Mouse (Mus musculus): ENCODE measurements at regions not wholly inside any gene's neighbourhood (a gene's known extent, or its start where the extent isn't known, plus 50 kb on each side); places are given as distances from the start of the nearest gene placed in this dataset.

GRCm38 (mm10) chr10:98562297-98562912 lies 351.8 kb upstream of the Atp2b1 start:
- no peak for DNase-seq (ENCODE audit: low spot score in 2 of 2)

GRCm38 (mm10) chr10:98572782-98573536 lies 341.2 kb upstream of the Atp2b1 start:
- no peak for DNase-seq (ENCODE audit: low spot score in 2 of 2)

- DNase-seq (ENCODE audit: low spot score in 2 of 2): no peak
These were observed 337.2 kb upstream of the Atp2b1 start for GRCm38 (mm10) chr10:98577040-98577439.

DNA sequence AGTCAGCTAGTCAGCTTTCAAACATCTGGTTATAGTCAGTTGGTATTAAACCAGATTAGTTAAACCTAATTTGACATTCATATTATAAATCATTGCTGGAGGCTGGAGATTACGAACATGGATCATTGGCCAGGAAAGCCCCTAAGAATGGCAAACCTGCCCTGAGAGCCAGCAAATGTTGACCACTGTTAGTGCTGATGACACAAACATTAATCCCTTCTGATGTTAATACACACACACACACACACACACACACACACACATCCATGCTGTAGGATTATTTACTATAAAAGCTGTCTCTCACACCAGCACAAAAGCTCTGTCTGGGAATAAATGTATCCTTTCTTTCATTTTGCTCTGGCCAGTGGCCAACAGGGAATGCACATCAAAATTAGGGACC lies 329.4 kb upstream of the Atp2b1 start:
- no peak for DNase-seq (ENCODE audit: low spot score in 2 of 2)

DNA sequence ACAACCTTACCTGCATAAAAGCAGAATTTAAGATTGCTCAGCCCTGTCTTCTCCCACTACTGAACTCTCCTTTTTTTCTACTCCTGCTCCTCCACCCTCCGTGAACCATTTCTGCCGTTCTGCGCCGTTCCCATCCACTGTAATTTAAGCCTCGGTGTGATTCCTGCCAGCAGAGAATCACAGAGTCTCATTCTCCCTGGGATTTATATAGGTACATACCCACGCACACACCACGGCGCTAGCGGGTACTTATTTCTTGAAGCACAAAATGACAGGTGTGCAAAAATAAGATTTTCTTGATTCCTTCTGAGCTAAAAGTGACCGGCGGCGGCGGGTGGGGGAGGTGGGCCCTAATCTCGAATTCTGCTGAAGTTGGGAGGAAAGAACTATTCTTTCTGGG lies 324.5 kb upstream of the Atp2b1 start:
- DNase-seq (ENCODE audit: low spot score in 2 of 2): no peak

- DNase-seq (ENCODE audit: low spot score in 2 of 2): no peak
These were observed 322.1 kb upstream of the Atp2b1 start for GRCm38 (mm10) chr10:98592154-98592553.

GRCm38 (mm10) chr10:98593910-98594309 lies 320.3 kb upstream of the Atp2b1 start:
- DNase-seq (ENCODE audit: low spot score in 2 of 2): no peak

DNA sequence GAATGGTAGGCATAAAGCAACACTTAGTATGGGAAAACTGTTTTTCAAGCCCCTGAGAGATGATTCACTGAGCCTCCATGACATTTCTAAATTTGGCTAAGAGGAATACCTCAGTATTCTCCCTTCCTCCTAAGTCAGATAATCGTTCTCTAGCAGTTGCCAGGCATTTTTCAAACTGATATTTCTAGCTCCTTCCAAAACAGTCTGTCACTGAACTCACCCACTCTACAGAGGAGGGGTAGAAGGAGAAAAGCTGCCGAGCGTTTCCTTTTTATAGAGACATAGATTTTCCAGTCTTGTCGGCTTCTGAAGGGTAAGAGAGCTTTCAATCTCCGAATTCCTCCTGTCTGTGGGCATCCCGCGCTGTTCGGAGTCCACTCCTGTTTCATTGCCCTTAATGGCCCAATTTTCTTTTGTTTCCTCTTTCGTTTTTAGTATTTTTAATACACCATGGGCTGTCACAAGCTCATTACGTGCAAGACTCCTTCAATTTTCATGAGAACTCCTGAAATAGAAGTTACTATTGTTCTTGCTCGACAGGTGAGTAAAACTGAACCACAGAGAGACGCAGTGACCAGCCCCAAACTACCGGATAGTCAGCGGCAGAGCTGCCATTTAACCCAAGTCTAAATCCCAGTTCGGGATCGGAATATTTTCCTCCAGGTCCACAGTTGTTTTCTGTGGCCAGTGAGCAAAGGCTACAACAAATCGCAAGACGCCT lies 305.8 kb upstream of the Atp2b1 start:
- no peak for DNase-seq (ENCODE audit: low spot score in 2 of 2)

- DNase-seq (ENCODE audit: low spot score in 2 of 2): no peak
These were observed 303.5 kb upstream of the Atp2b1 start for GRCm38 (mm10) chr10:98610708-98611107.

DNA sequence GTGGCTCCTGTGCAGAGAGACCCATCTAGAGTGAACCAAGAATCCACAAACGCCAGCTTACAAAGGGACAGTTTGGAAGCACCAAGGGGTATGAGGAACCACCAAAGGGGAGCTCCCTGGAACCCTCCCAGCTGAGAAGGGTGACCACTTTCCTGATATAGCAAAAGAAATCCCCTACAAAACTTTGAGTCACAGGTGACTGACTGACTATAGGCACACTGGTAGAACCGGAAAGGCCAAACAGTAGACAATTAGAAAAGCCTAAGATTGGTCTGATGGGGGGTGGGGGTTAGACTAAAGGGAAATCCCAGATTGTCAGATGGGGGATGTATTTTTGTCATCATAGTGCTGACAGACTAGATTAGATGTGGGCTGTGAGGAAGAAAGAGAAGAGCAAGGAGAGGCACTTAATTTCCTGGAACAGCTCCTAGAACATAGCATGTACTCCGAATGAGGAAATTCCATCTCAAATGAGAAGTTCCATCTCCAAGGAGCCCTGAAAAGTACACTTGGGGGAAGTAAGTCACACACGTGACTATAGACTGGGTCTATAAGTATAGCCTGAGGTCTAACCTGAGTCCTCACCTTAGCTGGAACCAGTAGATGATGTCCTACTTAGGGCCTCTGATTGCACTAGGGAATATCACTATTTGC lies 302.4 kb upstream of the Atp2b1 start:
- DNase-seq (ENCODE audit: low spot score in 2 of 2): no peak

DNA sequence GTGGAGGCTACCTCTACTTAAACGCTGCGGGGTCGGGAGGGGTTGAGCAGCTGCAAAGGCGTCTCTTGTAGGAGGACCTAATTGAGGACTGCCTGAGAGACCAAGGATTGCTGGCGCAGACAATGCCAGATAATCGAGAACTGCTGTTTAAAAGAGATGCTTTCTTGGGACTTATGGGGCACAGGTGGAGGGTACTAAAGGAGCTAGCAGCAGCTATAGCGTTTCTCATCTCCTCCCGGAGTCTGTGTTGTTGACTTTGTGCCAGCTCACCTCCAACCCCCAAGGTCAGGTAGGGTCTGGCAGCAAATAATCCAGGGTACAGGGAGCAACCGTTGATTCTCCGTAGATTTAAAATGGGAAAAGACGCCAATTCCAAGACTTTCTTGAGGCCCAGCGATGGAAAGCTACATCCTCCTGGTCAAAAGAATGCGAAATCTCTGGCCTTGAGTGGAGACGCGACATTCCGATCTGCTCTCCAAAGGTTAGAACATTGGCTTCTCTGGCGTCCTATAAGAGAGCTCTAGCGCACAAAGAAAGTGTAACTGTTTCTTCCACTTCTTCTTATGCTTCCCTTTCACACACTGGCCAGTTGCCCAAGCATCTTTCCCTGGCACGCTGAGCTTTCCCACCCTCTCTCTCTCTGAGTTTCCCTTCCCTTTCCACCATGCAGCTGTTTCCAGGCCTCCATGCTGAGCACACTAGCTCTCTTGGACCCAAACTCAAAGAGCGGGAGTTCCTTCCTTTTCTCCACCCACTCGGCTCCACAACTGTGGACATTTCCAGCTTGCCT lies 295.3 kb upstream of the Atp2b1 start:
- no peak for DNase-seq (ENCODE audit: low spot score in 2 of 2)

DNA sequence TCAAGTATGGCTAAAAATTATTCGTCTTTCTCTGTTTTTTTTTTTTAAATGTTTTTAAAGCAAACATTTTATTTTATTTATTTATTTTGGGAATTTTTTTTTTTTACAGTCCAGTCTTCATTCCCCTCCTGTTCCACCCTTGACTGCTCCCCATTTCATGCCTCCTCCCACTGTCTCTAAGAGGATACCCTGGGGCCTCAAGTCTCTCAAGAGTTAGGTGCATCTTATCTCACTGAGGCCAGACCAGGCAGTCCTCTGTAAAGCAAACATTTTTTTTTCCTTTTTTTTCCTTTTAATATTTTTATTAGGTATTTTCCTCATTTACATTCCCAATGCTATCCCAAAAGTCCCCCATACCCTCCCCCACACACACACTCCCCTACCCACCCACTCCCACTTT lies 290.1 kb upstream of the Atp2b1 start:
- no peak for DNase-seq (ENCODE audit: low spot score in 2 of 2)

GRCm38 (mm10) chr10:98624681-98625321 lies 289.4 kb upstream of the Atp2b1 start:
- DNase-seq (ENCODE audit: low spot score in 2 of 2): no peak

GRCm38 (mm10) chr10:98628191-98628590 lies 286.0 kb upstream of the Atp2b1 start:
- DNase-seq (ENCODE audit: low spot score in 2 of 2): no peak

GRCm38 (mm10) chr10:98629248-98629647 lies 285.0 kb upstream of the Atp2b1 start:
- no peak for DNase-seq (ENCODE audit: low spot score in 2 of 2)

- DNase-seq (ENCODE audit: low spot score in 2 of 2): no peak
These were observed 276.2 kb upstream of the Atp2b1 start for GRCm38 (mm10) chr10:98637759-98638611.

DNA sequence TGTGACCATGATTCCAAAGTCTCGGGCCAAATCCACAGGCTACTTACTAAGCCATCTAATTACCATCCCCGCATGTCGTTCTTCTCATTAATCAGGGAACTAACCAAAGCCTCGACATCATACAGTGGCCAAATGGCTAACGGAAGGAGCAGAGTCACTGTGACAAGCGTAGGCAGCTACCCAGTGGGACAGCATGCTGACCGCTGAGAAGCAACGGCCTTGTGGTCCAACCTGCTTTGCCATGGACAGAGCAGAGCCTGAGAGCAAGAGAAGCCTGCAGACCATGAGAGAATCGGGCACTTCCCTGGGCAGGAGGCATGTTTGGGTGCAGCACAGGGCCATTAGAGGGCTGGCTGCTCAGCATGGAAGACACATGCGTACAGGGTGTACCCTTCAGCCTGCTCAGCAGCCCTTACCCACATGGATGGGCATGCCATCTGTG lies 268.5 kb upstream of the Atp2b1 start:
- DNase-seq (ENCODE audit: low spot score in 2 of 2): no peak

DNA sequence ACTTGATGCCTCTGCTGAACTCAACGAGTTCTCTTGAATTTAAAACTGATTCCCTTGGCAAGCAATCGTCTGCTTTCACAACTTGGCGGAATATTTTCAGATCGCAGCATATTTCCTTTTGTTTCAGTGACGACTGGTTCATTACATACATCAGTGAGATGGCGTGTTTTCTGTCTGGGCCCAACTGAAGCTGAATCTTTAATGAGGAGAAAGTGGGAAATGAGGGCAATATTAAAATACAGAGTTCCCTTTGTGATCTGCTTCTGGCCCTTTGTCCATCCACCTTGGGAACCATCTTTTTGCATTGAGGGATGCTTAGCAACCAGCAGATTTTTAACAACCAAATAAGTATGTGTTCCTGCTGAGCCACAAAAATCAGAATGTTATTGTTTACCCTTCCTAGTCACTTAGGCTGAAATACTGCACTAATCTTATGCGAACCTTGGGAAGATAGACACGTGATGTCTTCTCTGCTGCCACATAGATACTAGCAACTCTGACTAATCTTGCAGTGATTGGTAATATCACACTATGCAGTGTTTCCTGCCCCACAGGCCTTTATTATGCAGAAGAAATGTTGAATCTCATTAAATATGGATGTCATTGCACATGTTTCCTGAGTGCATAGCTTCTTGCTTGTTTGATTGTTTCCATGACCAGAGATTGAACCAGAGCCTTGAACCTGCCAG lies 267.8 kb upstream of the Atp2b1 start:
- no peak for DNase-seq (ENCODE audit: low spot score in 2 of 2)

DNA sequence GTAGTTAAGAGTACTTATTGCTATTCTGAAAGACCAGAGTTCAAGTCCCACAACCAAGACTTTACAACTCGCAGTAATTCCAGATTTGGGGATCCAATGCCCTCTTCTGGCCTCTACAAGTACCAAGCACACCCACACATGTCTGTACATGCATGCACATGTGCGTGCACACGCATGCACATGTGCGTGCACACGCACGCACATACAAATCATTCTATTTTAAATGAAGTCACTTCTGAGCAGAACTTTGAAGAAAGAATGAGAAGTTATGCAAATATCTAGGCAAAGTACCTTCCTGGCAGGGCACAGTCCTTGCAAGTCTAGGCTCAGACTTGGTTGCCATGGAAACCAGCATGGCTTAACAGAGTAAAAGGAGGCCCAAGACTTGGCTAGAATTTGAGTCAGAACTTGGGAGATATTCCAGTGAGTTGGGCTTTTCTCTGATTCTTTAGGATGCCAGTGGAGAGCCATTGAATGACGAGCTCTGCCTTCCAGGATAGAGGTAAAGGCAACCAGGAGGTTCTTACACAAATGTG lies 265.4 kb upstream of the Atp2b1 start:
- no peak for DNase-seq (ENCODE audit: low spot score in 2 of 2)

All from thymus, postnatal 10 days (tissue).